Mouse (Mus musculus) C2C12 (cell line): Measurements from ENCODE around the gene Cep63. TPM values are rescaled to one million over a fixed set of nuclear protein-coding genes. Genes with fewer than 3 reads are reported as not detected.

ENCODE experiments used
- H3K27me3 ChIP-seq: one replicate; pipeline ENCODE4 v1.6.1; 2011; ENCODE audit not compliant: control insufficient read depth, insufficient read depth, insufficient read length
- H3K36me3 ChIP-seq: one replicate; pipeline ENCODE4 v1.6.1; 2011; ENCODE audit not compliant: control insufficient read depth, insufficient read depth
- H3K4me3 ChIP-seq: one replicate; pipeline ENCODE4 v1.5.1; 2011; ENCODE audit warnings: mild to moderate bottlenecking, control low read depth; ENCODE audit not compliant: poor library complexity, insufficient read depth, severe bottlenecking
- H3K79me2 ChIP-seq: one replicate; pipeline ENCODE4 v1.6.1; 2011; ENCODE audit not compliant: control insufficient read depth, insufficient read depth
- H3K79me3 ChIP-seq: one replicate; pipeline ENCODE4 v1.6.1; 2011; ENCODE audit warnings: low read depth, control low read depth
- H3ac ChIP-seq: one replicate; pipeline ENCODE3; 2011; ENCODE audit warnings: low read depth; ENCODE audit not compliant: control insufficient read depth, insufficient read length
- CEBPB ChIP-seq: IDR thresholded peaks from one replicate; pipeline ENCODE4 v1.6.1; 2011; ENCODE audit warnings: low read depth, mild to moderate bottlenecking, control low read depth, moderate library complexity
- CTCF ChIP-seq: IDR thresholded peaks from one replicate; pipeline ENCODE4 v1.5.1; 2011; ENCODE audit not compliant: control insufficient read depth, insufficient read depth, insufficient read length
- FOSL1 ChIP-seq: IDR thresholded peaks from one replicate; pipeline ENCODE4 v1.8.0; 2011; ENCODE audit warnings: mild to moderate bottlenecking, low read length; ENCODE audit not compliant: poor library complexity, insufficient read depth, severe bottlenecking
- MAX ChIP-seq: IDR thresholded peaks from one replicate; pipeline ENCODE4 v1.6.1; 2011; ENCODE audit warnings: mild to moderate bottlenecking, control low read depth
- MYOD1 ChIP-seq: IDR thresholded peaks from one replicate; pipeline ENCODE4 v1.6.1; 2011; ENCODE audit warnings: low read depth; ENCODE audit not compliant: control insufficient read depth, insufficient read length
- MYOG ChIP-seq: IDR thresholded peaks from one replicate; pipeline ENCODE4 v1.6.1; 2011; ENCODE audit not compliant: control insufficient read depth, insufficient read length; ENCODE audit errors: extremely low read depth
- USF1 ChIP-seq: IDR thresholded peaks from one replicate; pipeline ENCODE4 v1.6.1; 2011; ENCODE audit warnings: low read depth, mild to moderate bottlenecking, control low read depth, moderate library complexity
- polyA plus RNA-seq: library from polyadenylated mRNA; unstranded; fragments of >200 nt; fragmentation: generic; extraction: Trizol; gene quantifications from one replicate; pipeline ENCODE4 v1.2.1, GENCODE M21; 2012; ENCODE audit warnings: missing spikeins

Gene Cep63
- polyA plus RNA-seq, 1 experiment = 9.4 TPM

DNA sequence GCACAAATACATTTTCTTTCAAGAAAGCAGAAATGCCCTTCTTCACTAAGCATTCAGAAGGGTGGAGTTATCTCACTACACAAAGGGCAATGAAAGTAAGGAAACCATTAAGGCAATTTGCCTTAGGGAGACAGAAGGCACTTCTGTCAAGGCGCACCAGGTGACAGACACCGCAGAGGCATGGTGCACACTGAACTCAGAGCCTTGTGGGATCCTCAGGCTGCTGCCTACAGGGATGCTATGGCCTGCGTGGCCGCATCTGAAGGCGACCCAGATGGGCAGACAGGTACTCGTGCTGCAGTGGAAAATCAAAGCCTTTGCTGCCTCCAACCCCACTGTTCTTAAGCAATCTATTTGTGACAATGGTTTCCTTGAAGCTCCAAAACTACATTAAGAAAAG, 21.2 kb downstream of the Cep63 start:
- Histone ChIP-seq H3K36me3 (peaks cover 15% of the 10 kb centered on the region), H3ac (no peak overlapping the region), H3K4me3 (no peak overlapping the region), H3K79me2 (no peaks in the 10 kb centered on the region), H3K79me3 (no peaks in the 10 kb centered on the region), H3K27me3 (no peaks in the 10 kb centered on the region)
- TF ChIP-seq CTCF = no peak
- no peak for TF ChIP-seq CEBPB
- TF ChIP-seq USF1 = no peak
- TF ChIP-seq MAX = no peak
- no peak for TF ChIP-seq MYOG
- no peak for TF ChIP-seq FOSL1
- no peak for TF ChIP-seq MYOD1

DNA sequence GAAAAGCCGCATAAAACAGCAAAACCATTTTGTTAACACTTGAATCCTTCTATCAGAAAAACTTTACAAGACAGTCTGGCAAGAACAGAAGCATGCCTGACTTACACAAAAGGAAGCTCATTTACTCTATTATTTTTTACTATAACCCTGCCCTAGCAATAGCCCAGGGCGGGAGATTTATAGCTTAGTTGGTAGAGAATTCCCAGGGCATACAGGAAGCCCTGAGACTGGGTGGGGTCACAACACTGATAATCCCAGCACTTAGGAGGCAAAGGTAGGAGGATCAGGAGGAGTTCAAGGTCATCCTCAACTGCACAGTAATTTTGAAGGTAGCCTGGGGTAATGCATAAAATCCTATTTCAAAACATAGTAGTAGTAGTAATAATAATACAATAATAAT, 24.7 kb downstream of the Cep63 start:
- peaks cover 10% of the 10 kb centered on the region for H3K36me3 ChIP-seq
- H3K4me3 ChIP-seq = no peak overlapping the region
- no peaks in the 10 kb centered on the region for H3K79me2 ChIP-seq
- no peaks in the 10 kb centered on the region for H3K79me3 ChIP-seq
- no peaks in the 10 kb centered on the region for H3K27me3 ChIP-seq
- H3ac ChIP-seq = no peak overlapping the region
- TF ChIP-seq CTCF = no peak
- TF ChIP-seq FOSL1 = no peak
- no peak for TF ChIP-seq CEBPB
- TF ChIP-seq MYOG = no peak
- no peak for TF ChIP-seq USF1
- no peak for TF ChIP-seq MAX
- TF ChIP-seq MYOD1 = no peak

DNA sequence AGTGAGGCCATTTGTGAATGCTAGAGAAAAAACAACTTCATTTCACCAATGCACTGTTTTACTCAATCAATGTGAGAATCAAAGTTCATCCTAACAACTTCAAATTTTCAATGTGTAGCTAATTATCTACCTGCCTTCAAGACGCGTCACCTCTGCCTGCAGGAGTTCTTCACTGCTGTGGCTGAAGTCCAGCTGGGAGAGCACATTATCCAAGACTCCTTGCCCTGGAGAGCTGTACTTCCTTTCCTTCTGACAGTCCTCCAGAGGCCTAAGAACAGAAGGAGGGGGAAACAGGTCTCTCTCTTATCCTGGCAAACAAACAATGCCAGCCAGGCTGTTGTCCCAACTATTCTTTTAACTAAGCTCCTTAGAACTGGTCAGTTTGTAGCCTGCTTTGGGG, 25.1 kb downstream of the Cep63 start:
- H3K36me3 ChIP-seq = peaks cover 10% of the 10 kb centered on the region
- H3K4me3 ChIP-seq = no peak overlapping the region
- H3ac ChIP-seq = no peak overlapping the region
- TF ChIP-seq USF1 (no peak), MAX (no peak), CEBPB (no peak)
- H3K79me2 ChIP-seq = no peaks in the 10 kb centered on the region
- no peaks in the 10 kb centered on the region for H3K79me3 ChIP-seq
- H3K27me3 ChIP-seq = no peaks in the 10 kb centered on the region

DNA sequence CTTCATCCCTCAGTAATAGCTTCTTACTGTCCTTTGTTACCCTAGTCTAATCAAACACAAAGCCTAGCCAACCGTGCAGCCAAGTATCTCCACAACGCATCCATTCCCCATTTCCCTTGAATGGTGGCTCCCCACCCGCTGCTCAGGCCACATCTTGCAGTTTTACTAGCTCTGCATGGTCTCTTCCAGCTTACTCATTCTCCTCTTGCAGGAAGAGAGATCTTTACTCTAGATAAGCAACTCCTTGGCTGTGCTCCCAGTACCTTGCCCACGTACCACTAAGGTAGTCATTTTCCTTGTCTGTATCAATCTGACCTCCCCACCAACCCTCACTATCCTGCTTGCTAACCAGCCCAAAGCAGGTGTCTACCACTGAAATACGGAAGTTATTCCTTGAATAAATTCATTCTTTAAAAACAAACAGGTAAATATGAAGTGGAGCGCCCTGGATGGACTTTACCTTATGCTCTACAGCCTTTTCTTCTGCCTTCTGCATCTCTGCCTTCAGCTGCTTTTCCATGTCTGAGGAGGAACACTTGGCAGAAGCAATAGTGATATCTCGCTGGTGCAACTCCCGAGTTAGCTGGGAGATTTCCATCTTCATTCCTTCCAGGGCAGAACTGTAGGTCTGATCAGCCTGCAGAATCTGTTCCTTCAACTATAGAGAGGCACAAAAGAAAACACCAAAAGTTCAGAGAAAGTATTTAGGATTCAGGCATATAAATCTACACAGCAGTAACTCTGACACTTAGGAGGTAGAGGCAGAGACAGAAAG, 30.5 kb downstream of the Cep63 start:
- Histone ChIP-seq H3ac (no peak overlapping the region), H3K27me3 (no peaks in the 10 kb centered on the region), H3K79me2 (no peaks in the 10 kb centered on the region), H3K4me3 (no peak overlapping the region), H3K36me3 (peaks cover 12% of the 10 kb centered on the region), H3K79me3 (no peaks in the 10 kb centered on the region)
- TF ChIP-seq CTCF = no peak
- TF ChIP-seq MYOD1 = no peak
- no peak for TF ChIP-seq CEBPB
- no peak for TF ChIP-seq MAX
- no peak for TF ChIP-seq FOSL1
- no peak for TF ChIP-seq MYOG
- TF ChIP-seq USF1 = no peak

DNA sequence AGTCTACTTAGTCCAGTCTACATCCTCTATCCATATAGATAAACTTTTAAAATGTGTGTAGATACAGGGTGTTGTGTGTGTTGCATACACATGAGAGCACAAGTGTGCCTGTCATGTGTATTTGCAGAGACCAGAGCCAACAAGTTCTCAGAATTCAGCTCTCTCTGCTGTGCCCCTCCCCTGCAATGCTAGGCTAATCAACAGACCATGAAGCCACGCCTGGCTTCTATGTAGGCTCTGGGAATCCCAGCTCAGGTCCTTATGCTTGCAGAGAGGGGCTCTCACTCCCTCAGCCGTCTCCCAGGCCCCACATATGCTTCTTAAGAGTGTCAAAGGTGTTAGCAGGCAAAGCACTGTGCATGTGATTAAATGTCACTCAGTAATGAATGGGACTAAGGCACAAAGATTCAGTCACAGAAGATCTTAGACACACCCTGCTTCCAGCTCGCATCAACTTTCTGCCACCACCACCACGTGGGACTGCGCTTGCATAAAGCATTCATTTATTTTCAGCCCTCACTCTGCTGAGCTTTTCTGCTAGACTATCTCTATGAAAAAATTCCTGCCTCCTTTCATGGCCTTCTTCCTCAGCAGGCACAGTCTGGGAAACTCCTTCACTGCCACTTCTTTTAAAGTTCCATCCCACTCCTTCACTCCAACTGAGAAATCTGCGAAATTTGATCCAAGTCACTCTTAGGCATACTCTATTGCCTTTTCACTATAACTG, 31.5 kb downstream of the Cep63 start:
- H3K79me3 ChIP-seq = no peaks in the 10 kb centered on the region
- H3K79me2 ChIP-seq = no peaks in the 10 kb centered on the region
- no peak for TF ChIP-seq CTCF
- TF ChIP-seq MAX = no peak
- no peak for TF ChIP-seq MYOG
- TF ChIP-seq FOSL1 = no peak
- no peak for TF ChIP-seq MYOD1
- no peak for TF ChIP-seq USF1
- TF ChIP-seq CEBPB = no peak
- H3K27me3 ChIP-seq = no peaks in the 10 kb centered on the region
- no peak overlapping the region for H3ac ChIP-seq
- no peak overlapping the region for H3K4me3 ChIP-seq
- H3K36me3 ChIP-seq = peaks cover 12% of the 10 kb centered on the region

DNA sequence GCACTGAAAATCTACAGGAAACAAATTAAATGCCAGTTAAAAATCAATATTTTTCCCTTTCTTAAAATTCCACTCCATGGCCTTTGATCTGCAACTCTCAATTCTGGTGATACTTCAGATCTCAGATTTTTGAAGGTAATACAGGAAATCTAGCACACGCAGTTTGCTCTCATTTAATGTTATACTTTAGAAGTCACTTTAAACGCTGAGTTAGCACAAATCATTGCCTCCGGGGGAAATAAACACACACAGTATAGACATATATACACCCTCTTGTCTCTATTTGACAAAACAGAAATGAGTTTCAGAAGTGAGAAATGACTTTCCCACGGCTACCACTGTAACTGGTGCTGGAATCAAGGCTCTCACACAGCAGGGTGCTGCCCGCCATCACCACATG, 39.0 kb downstream of the Cep63 start:
- H3ac ChIP-seq = no peak overlapping the region
- TF ChIP-seq MYOD1 = no peak
- no peak for TF ChIP-seq MYOG
- no peak for TF ChIP-seq MAX
- TF ChIP-seq USF1 = no peak
- no peak for TF ChIP-seq FOSL1
- no peak for TF ChIP-seq CEBPB
- TF ChIP-seq CTCF = no peak
- no peaks in the 10 kb centered on the region for H3K79me2 ChIP-seq
- H3K4me3 ChIP-seq = no peak overlapping the region
- H3K79me3 ChIP-seq = no peaks in the 10 kb centered on the region
- no peaks in the 10 kb centered on the region for H3K27me3 ChIP-seq
- H3K36me3 ChIP-seq = peaks cover 6% of the 10 kb centered on the region
